Mouse (Mus musculus): ENCODE results near the gene Vash2.
"Not testable (repeated sequence)": the region's sequence is repeated elsewhere in the genome, so short reads cannot be mapped to it uniquely, and the experiment has no call there.

Vash2 gene

GRCm38 (mm10) chr1:190974833-190975232 is 4.3 kb downstream of the Vash2 start:
- DNase-seq (ENCODE audit: low read depth): no peak

GRCm38 (mm10) chr1:190974191-190974590 is 4.9 kb downstream of the Vash2 start:
- DNase-seq (ENCODE audit: low read depth): no peak

DNA sequence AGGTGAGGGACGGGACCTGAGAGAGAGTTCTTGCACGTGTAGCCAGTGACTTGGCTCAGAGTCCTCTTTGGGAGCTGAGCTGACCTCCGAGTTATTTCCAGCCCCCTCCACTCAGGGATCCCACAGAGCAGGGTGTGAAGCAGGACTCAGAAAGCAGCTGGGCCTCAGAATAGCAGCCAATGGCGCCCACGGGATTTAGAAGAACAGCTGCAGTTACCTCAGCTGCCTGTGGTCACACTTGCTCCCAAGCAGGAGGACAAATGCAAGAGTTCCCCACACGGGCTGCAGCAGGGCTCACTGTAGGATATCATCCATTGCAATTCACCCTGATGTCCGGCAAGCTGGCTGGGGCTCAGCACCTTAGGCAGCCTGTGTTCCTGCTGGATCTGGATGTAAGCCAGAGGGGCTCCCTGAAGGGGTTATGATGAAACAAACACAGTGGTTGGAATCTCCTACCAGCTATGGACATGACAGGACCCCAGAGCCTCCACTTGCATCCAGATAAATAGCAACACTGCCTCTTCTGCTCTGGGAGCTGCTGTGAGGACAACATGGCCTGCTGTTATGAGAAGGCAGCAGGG is 6.4 kb downstream of the Vash2 start:
- no peak for DNase-seq (ENCODE audit: low read depth)

- DNase-seq (ENCODE audit: low read depth): no peak
These were observed 7.1 kb downstream of the Vash2 start for GRCm38 (mm10) chr1:190971708-190972610.

DNA sequence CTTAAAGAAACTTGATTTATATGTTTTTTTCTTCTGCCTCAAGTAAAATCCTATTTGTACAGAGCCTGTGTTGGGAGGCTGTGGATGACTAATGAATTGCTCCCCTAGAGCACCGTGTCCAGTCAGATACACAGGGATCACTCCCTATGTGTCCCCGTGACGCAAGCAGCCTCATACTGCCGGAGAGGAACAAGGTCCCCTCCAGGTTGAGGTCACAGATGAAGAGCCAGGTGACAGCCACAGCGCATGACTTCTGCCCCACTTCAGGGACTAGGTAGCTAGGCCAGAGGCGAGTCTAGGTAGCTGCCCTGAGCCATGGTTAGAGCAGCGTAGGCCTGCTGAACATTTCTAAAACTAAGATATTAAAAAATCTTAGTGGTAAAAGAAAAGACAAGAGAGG is 11.1 kb downstream of the Vash2 start:
- DNase-seq (ENCODE audit: low read depth): no peak

- DNase-seq (ENCODE audit: low read depth): no peak
These were observed 13.9 kb downstream of the Vash2 start for GRCm38 (mm10) chr1:190964992-190965780.

DNA sequence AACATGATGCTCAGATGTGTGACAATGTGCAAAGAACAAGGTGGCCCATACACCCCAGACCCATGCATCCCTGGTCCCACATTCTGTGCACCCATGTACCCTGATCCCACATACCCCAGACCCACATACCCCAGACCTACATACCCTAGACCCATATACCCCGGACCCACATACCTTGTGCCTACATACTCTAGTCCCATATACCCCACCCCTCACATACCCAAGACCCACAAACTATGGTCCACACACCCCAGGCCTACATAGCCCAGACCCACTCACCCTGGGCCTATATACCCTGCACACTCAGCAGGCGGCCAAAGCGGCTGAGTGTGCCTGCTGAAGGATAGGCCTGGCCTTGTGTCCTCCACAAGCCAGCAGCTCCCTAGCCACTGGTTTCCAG is 16.3 kb downstream of the Vash2 start:
- no peak for DNase-seq (ENCODE audit: low read depth)

DNA sequence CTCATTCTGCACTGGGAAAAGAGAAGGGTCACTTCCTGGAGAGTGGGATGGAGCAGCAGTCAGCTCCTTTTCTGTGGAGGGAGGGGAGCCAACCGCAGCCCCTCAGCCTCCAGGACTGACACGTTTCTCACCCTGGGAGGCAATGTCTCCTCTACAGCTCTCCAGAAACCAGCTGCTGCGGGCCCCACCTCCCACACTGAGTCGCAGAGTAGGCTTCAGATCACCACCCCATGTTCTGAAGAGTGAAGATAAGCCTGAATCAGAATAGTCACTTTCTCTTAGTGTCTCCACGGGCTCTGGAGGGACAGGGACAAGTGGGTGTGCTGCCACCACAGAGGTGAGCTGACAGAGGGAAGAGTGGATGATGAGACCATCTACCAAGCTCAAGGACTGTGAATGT is 20.3 kb downstream of the Vash2 start:
- no peak for DNase-seq (ENCODE audit: low read depth)

- DNase-seq (ENCODE audit: low read depth): no peak
These were observed 26.1 kb downstream of the Vash2 start for GRCm38 (mm10) chr1:190953009-190953408.

DNA sequence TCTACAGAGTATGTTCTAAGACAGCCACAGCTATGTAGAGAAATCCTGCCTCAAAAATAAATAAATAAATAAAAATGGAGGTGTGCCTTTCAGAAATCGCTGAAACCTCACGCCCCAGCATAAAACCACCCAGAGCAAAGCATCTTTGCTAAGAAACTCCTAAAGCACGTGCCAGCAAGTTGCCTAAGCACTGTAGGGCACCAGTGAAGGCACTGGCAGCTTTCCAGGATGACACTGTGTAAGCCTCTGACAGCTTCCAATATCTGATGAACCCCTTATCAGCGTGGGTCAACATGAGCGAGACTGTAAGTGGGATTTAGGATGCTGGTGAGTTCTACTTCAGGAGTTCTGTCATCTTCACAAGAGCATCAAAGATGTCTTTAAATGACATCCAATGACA is 28.1 kb downstream of the Vash2 start:
- DNase-seq (ENCODE audit: low read depth): no peak

GRCm38 (mm10) chr1:190948846-190949245 is 30.2 kb downstream of the Vash2 start:
- DNase-seq (ENCODE audit: low read depth): no peak

GRCm38 (mm10) chr1:190948439-190948838 is 30.7 kb downstream of the Vash2 start:
- DNase-seq (ENCODE audit: low read depth): no peak

DNA sequence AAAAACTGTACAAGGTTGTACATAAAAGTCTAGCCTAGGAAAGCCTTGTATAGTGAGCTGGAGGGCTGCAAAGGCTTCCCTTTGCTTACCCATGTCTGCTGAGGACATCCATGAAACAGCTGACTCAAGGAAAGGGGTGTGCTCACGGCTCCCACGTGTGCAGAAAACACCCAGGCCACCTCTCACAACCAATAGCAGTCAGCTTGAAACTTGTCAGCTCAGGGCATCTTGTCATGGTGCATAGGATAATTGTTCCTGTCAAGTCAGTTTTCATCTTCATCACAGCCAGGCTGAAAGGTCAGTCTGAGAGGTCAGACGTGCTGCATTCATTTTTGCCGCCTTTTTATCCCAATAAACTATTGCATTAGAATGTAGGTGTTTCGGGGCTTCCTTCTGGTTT is 31.1 kb downstream of the Vash2 start:
- no peak for DNase-seq (ENCODE audit: low read depth)

- no peak for DNase-seq (ENCODE audit: low read depth)
These were observed 34.9 kb downstream of the Vash2 start for GRCm38 (mm10) chr1:190944109-190944760.

GRCm38 (mm10) chr1:190939803-190940202 is 39.3 kb downstream of the Vash2 start:
- DNase-seq (ENCODE audit: low read depth): no peak

DNA sequence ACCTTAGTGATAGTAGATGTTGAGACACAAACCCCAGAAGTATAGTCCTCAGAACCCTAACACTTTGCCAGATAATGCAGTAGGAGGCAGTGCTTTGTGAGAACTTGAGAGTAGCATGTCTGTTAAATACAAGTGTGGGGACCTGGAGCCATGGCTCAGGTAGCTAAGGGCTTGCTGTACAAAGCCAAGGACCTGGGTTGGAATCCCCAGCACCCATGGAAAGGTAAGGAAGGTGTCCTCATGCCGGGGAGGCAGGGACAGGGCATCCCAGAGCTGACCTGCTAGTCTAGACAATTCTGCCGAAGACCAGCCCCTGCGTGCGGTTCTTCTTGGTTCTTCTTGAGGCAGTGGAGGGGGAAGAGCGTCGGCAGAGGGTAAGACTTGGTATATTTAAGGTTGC is 48.9 kb downstream of the Vash2 start:
- no peak for DNase-seq (ENCODE audit: low read depth)

GRCm38 (mm10) chr1:190929010-190929695 is 49.9 kb downstream of the Vash2 start:
- no peak for DNase-seq (ENCODE audit: low read depth)

- peak; percentile 94 for DNase-seq (ENCODE audit: low read depth)
These were observed 50.6 kb downstream of the Vash2 start for GRCm38 (mm10) chr1:190928370-190929009.

GRCm38 (mm10) chr1:190927751-190928369 is 51.2 kb downstream of the Vash2 start:
- DNase-seq (ENCODE audit: low read depth): no peak

DNA sequence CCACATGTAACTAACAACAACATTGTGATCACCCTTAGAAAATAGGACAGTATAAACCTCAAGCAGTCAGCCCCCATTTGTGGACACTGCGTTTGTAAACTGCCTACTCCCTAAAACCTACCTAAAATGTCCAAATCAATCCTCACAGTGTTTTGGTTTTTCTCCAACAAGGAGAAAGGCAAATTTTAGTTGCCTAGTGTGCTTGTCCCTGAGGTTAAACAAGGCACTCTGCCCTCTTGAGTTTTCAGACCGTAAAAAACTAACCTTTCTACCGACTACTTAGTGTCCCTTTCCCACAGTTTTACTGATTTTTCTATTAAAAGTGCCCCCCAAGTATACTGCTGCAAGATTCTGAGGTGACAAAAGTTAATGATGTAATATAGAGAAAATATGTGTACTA is 51.8 kb downstream of the Vash2 start:
- no peak for DNase-seq (ENCODE audit: low read depth)

GRCm38 (mm10) chr1:190924812-190925211 is 54.3 kb downstream of the Vash2 start, which contains the start of gene Angel2:
Gene Angel2, plus strand, starts transcription at chr1:190925112.
- not testable (repeated sequence) for DNase-seq (ENCODE audit: low read depth)
